Mouse (Mus musculus): ENCODE measurements around the gene Klhl33.
"Not testable (repeated sequence)": the region's sequence is repeated elsewhere in the genome, so short reads cannot be mapped to it uniquely, and the experiment has no call there.

- TF ChIP-seq CTCF (IDR thresholded peaks at IDR 0.05; ENCODE audit: control insufficient read depth, insufficient read depth, insufficient replicate concordance, low read depth, low read length); POLR2A (IDR thresholded peaks at IDR 0.05; ENCODE audit: control insufficient read depth, low read depth, low read length): not testable (repeated sequence)
These were observed 685 bp upstream of the Klhl33 start for GRCm38 (mm10) chr14:50897992-50898391.
